Mouse (Mus musculus) G1E (cell line): ENCODE results near the gene Gltp.

Source experiments
- CTCF ChIP-seq: IDR thresholded peaks from 2 replicates; pipeline ENCODE4 v1.5.1; 2012; ENCODE audit warnings: low read depth, low read length, inconsistent platforms, mixed read lengths
- GATA1 ChIP-seq: IDR thresholded peaks from 2 replicates; pipeline ENCODE4 v1.6.1; 2012; ENCODE audit warnings: borderline replicate concordance, low read length, inconsistent platforms, mixed read lengths
- POLR2AphosphoS5 ChIP-seq: IDR thresholded peaks from 2 replicates; pipeline ENCODE4 v1.6.1; 2012; ENCODE audit warnings: low read depth, low read length, inconsistent platforms; ENCODE audit not compliant: insufficient replicate concordance
- TAL1 ChIP-seq: conservative IDR thresholded peaks from 2 replicates; pipeline ENCODE4 v1.6.1; 2012; ENCODE audit warnings: low read depth, low read length, inconsistent platforms, mixed read lengths

DNA sequence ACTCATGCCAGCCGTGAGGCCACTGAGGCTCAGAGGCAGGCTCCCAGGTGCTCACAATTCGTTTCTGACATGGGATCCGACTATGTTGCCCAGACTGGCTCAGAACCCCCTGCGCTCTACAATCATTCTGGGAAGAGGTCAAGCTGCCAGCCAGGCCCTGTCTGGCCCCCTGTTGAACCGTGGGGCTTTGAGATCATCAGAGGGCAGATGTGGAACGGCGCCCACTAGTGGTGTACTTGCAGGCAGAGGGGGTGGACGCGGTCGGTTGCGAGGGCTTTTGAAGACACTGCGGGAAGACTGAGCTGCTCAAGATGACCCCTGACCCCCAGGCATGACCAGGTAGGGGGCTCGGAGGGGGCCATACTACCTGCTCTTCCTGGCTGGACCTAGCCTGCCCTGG lies 17.7 kb downstream of the Gltp start:
- TF ChIP-seq CTCF: 0 out of 2 replicates have a peak, but pooled peaks have one; percentile 12
- TF ChIP-seq POLR2AphosphoS5: no peak
- no peak for TF ChIP-seq TAL1
- TF ChIP-seq GATA1: no peak
